Mouse (Mus musculus): ENCODE data around the gene Lrrc45.
"Not testable (repeated sequence)": the region's sequence is repeated elsewhere in the genome, so short reads cannot be mapped to it uniquely, and the experiment has no call there.

The Lrrc45 gene

GRCm38 (mm10) chr11:120727564-120727963 is 13.8 kb downstream of the Lrrc45 start:
- DNase-seq (ENCODE audit: low spot score in 2 of 2) = no peak

- no peak for DNase-seq (ENCODE audit: low spot score in 2 of 2)
Measured at GRCm38 (mm10) chr11:120728530-120729240, 15.0 kb downstream of the Lrrc45 start.

- DNase-seq (ENCODE audit: low spot score in 2 of 2) = not testable (repeated sequence)
Measured at GRCm38 (mm10) chr11:120729432-120730050, 15.8 kb downstream of the Lrrc45 start.

- DNase-seq (ENCODE audit: low spot score in 2 of 2) = no peak
Measured at GRCm38 (mm10) chr11:120730331-120730870, 16.7 kb downstream of the Lrrc45 start.

GRCm38 (mm10) chr11:120731395-120731794 is 17.7 kb downstream of the Lrrc45 start:
- no peak for DNase-seq (ENCODE audit: low spot score in 2 of 2)

- DNase-seq (ENCODE audit: low spot score in 2 of 2) = peak; percentile 56 to 65
Measured at GRCm38 (mm10) chr11:120731858-120732680, 18.3 kb downstream of the Lrrc45 start, which contains the start of gene Cbr2. Cbr2 (minus strand) TSS chr11:120732114.

GRCm38 (mm10) chr11:120733521-120733920 is 19.8 kb downstream of the Lrrc45 start:
- peak; percentile 49 to 80 for DNase-seq (ENCODE audit: low spot score in 2 of 2)

- DNase-seq (ENCODE audit: low spot score in 2 of 2) = no peak
Measured at GRCm38 (mm10) chr11:120736424-120736823, 22.7 kb downstream of the Lrrc45 start.

- no peak for DNase-seq (ENCODE audit: low spot score in 2 of 2)
Measured at GRCm38 (mm10) chr11:120740981-120741380, 27.3 kb downstream of the Lrrc45 start.

- DNase-seq (ENCODE audit: low spot score in 2 of 2) = no peak
Measured at GRCm38 (mm10) chr11:120744121-120744701, 30.5 kb downstream of the Lrrc45 start.

GRCm38 (mm10) chr11:120747974-120748373 is 34.2 kb downstream of the Lrrc45 start:
- DNase-seq (ENCODE audit: low spot score in 2 of 2) = no peak

GRCm38 (mm10) chr11:120749430-120749829 is 35.7 kb downstream of the Lrrc45 start:
- DNase-seq (ENCODE audit: low spot score in 2 of 2) = peak in 1 of 2 experiments; percentile 36

- DNase-seq (ENCODE audit: low spot score in 2 of 2) = no peak
Measured at GRCm38 (mm10) chr11:120751606-120752005, 37.9 kb downstream of the Lrrc45 start.

- DNase-seq (ENCODE audit: low spot score in 2 of 2) = no peak
Measured at GRCm38 (mm10) chr11:120760236-120760635, 46.5 kb downstream of the Lrrc45 start.

- no peak for DNase-seq (ENCODE audit: low spot score in 2 of 2)
Measured at GRCm38 (mm10) chr11:120761811-120762671, 48.3 kb downstream of the Lrrc45 start.

GRCm38 (mm10) chr11:120762672-120763041 is 48.9 kb downstream of the Lrrc45 start, which contains the start of gene Hmga1b:
Hmga1b (plus strand) TSS chr11:120762794.
- DNase-seq (ENCODE audit: low spot score in 2 of 2) = not testable (repeated sequence)

GRCm38 (mm10) chr11:120763121-120763999 is 49.6 kb downstream of the Lrrc45 start:
- DNase-seq (ENCODE audit: low spot score in 2 of 2) = not testable (repeated sequence)

GRCm38 (mm10) chr11:120767023-120767422 is 53.3 kb downstream of the Lrrc45 start:
- not testable (repeated sequence) for DNase-seq (ENCODE audit: low spot score in 2 of 2)

- no peak for DNase-seq (ENCODE audit: low spot score in 2 of 2)
Measured at GRCm38 (mm10) chr11:120768206-120768605, 54.5 kb downstream of the Lrrc45 start.

Measured in urinary bladder, postnatal 36 days (tissue).